7 mouse cellular contexts compared by ENCODE assay signal in genomic region chr12:26311548-26311947, GRCm38 (mm10).
DNase-seq lines count a peak whose midpoint lies in the region.

No protein-coding gene starts in this region.

- DNase-seq in ovary, postnatal 10 days (ENCODE audit: low spot score): peak; percentile 21
- no peak for DNase-seq in ovary, postnatal 36 days (ENCODE audit: low spot score)
- DNase-seq in ZHBTc4 (ENCODE audit: low read depth, low spot score): peak; percentile 35
- peak; percentile 42 for DNase-seq in cerebellum, adult 9-11 months
- DNase-seq in frontal cortex, postnatal 36 days (ENCODE audit: low spot score in 2 of 2): peak; percentile 52 to 80
- DNase-seq in left cerebral cortex, postnatal 25 days (ENCODE audit: low spot score in 2 of 2): peak; percentile 70 to 78
- peak; percentile 52 for DNase-seq in right cerebral cortex, adult 18-20 months

- intact Hi-C loops in left cerebral cortex, postnatal 25 days (cut with DNase I): no loop called here
